Mouse (Mus musculus): ENCODE measurements around the gene Rnf135. TPM values are rescaled to one million over a fixed set of nuclear protein-coding genes. Genes with fewer than 3 reads are reported as not detected.

The Rnf135 gene
- 9.8 TPM for polyA plus RNA-seq (2017; shearing (Covaris generic))

GRCm38 (mm10) chr11:80183705-80184255, at the start of gene Rnf135:
Gene Rnf135, plus strand, starts transcription at chr11:80183851.

GRCm38 (mm10) chr11:80141825-80142521, 41.7 kb upstream of the Rnf135 start, which contains the start of gene Tefm:
Gene Tefm, minus strand, starts transcription at chr11:80142175.

GRCm38 (mm10) chr11:80153857-80154495, 29.7 kb upstream of the Rnf135 start, which contains the start of gene Adap2:
Gene Adap2, plus strand, starts transcription at chr11:80154105.

GRCm38 (mm10) chr11:80208860-80209800, 25.5 kb downstream of the Rnf135 start, which contains the start of gene Rhot1:
Gene Rhot1, plus strand, starts transcription at chr11:80209019.

Other genes starting within 250 kb of the Rnf135 start
- gene Utp6, start 221.5 kb upstream of the Rnf135 start, polyA plus RNA-seq (2017; shearing (Covaris generic)) = 56.8 TPM
- 64.9 TPM for gene Suz12, start 190.7 kb upstream of the Rnf135 start, polyA plus RNA-seq (2017; shearing (Covaris generic))
- gene Crlf3, start 102.9 kb upstream of the Rnf135 start, polyA plus RNA-seq (2017; shearing (Covaris generic)) = 376 TPM
- 4.3 TPM for gene Atad5, start 94.5 kb upstream of the Rnf135 start, polyA plus RNA-seq (2017; shearing (Covaris generic))
- gene Tefm, start 41.7 kb upstream of the Rnf135 start, polyA plus RNA-seq (2017; shearing (Covaris generic)) = 20.8 TPM
- 0.23 TPM for gene Adap2, start 29.7 kb upstream of the Rnf135 start, polyA plus RNA-seq (2017; shearing (Covaris generic))
- 53.8 TPM for gene Rhot1, start 25.2 kb downstream of the Rnf135 start, polyA plus RNA-seq (2017; shearing (Covaris generic))
- gene Rhbdl3, start 117.1 kb downstream of the Rnf135 start, polyA plus RNA-seq (2017; shearing (Covaris generic)) = 2.3 TPM
- gene 5730455P16Rik, start 194.2 kb downstream of the Rnf135 start, polyA plus RNA-seq (2017; shearing (Covaris generic)) = 13.6 TPM
- 207 TPM for gene Zfp207, start 199.4 kb downstream of the Rnf135 start, polyA plus RNA-seq (2017; shearing (Covaris generic))
- 169 TPM for gene Psmd11, start 244.8 kb downstream of the Rnf135 start, polyA plus RNA-seq (2017; shearing (Covaris generic))

Data from CD4-positive, CD25-positive, alpha-beta regulatory T cell (primary cell).